Mouse (Mus musculus): Measurements from ENCODE around the gene Pcnx3. TPM values are rescaled to one million over a fixed set of nuclear protein-coding genes. Genes with fewer than 3 reads are reported as not detected.

The Pcnx3 gene
- polyA plus RNA-seq, 1 experiment from 2014 or later, result 30.6 TPM

- peaks cover 52% of the 10 kb centered on the region for H3K4me1 ChIP-seq
- H3K9me3 ChIP-seq, result no peaks in the 10 kb centered on the region
- no peak for DNase-seq (ENCODE audit: low spot score)
- H3K4me3 ChIP-seq, result peak overlapping the region; percentile 97
- peak overlapping the region; percentile 75; the same call in 1 of the 2 replicates for H3K27ac ChIP-seq (replicated peaks)
- H3K27me3 ChIP-seq (replicated peaks; ENCODE audit: low read depth, poor library complexity, severe bottlenecking), result peaks cover 8% of the 10 kb centered on the region
- WGBS, result 76% methylated on average over 7 of the region's 7 CpGs
- peaks cover 75% of the 10 kb centered on the region for H3K36me3 ChIP-seq (replicated peaks)
Measured at GRCm38 (mm10) chr19:5724549-5724941, 35.8 kb upstream of the Pcnx3 start.

GRCm38 (mm10) chr19:5723934-5724548, 35.3 kb upstream of the Pcnx3 start:
- WGBS, result 73% methylated on average over 4 of the region's 4 CpGs

GRCm38 (mm10) chr19:5722848-5723425, 34.2 kb upstream of the Pcnx3 start:
- no peaks in the 10 kb centered on the region for H3K9me3 ChIP-seq
- peak overlapping the region; percentile 16; the same call in 1 of the 2 replicates for H3K4me3 ChIP-seq
- DNase-seq (ENCODE audit: low spot score), result no peak
- H3K27me3 ChIP-seq (replicated peaks; ENCODE audit: low read depth, poor library complexity, severe bottlenecking), result peaks cover 8% of the 10 kb centered on the region
- WGBS, result 90% methylated on average over 7 of the region's 7 CpGs
- H3K36me3 ChIP-seq (replicated peaks), result peaks cover 91% of the 10 kb centered on the region
- no peak overlapping the region for H3K27ac ChIP-seq (replicated peaks)
- peaks cover 42% of the 10 kb centered on the region for H3K4me1 ChIP-seq

More at GRCm38 (mm10) chr19:5723934-5724548, 35.3 kb upstream of the Pcnx3 start:
- Histone ChIP-seq H3K4me3 (peak overlapping the region; percentile 97; the same call in 1 of the 2 replicates), H3K27ac (replicated peaks) (peak overlapping the region; percentile 75), H3K9me3 (no peaks in the 10 kb centered on the region), H3K4me1 (peaks cover 51% of the 10 kb centered on the region), H3K27me3 (replicated peaks; ENCODE audit: low read depth, poor library complexity, severe bottlenecking) (peaks cover 8% of the 10 kb centered on the region), H3K36me3 (replicated peaks) (peaks cover 80% of the 10 kb centered on the region)
- no peak for DNase-seq (ENCODE audit: low spot score)

- H3K36me3 ChIP-seq (replicated peaks), result peaks cover 95% of the 10 kb centered on the region
Measured at GRCm38 (mm10) chr19:5721233-5721632, 32.5 kb upstream of the Pcnx3 start.

GRCm38 (mm10) chr19:5716955-5717354, 28.2 kb upstream of the Pcnx3 start:
- 63% methylated on average over 10 of the region's 10 CpGs for WGBS
- Histone ChIP-seq H3K9me3 (no peaks in the 10 kb centered on the region), H3K36me3 (replicated peaks) (peaks cover 81% of the 10 kb centered on the region), H3K27ac (replicated peaks) (no peak overlapping the region), H3K4me3 (no peak overlapping the region), H3K4me1 (peaks cover 41% of the 10 kb centered on the region), H3K27me3 (replicated peaks; ENCODE audit: low read depth, poor library complexity, severe bottlenecking) (peaks cover 21% of the 10 kb centered on the region)
- DNase-seq (ENCODE audit: low spot score), result no peak

More at GRCm38 (mm10) chr19:5721233-5721632, 32.5 kb upstream of the Pcnx3 start:
- WGBS, result 91% methylated on average over 6 of the region's 6 CpGs
- H3K4me1 ChIP-seq, result peaks cover 38% of the 10 kb centered on the region
- no peak for DNase-seq (ENCODE audit: low spot score)
- peaks cover 12% of the 10 kb centered on the region for H3K27me3 ChIP-seq (replicated peaks; ENCODE audit: low read depth, poor library complexity, severe bottlenecking)
- H3K4me3 ChIP-seq, result no peak overlapping the region
- H3K27ac ChIP-seq (replicated peaks), result no peak overlapping the region
- H3K9me3 ChIP-seq, result no peaks in the 10 kb centered on the region

- Histone ChIP-seq H3K4me3 (peak overlapping the region; percentile 40), H3K36me3 (replicated peaks) (peaks cover 79% of the 10 kb centered on the region), H3K9me3 (no peaks in the 10 kb centered on the region), H3K27me3 (replicated peaks; ENCODE audit: low read depth, poor library complexity, severe bottlenecking) (peaks cover 21% of the 10 kb centered on the region), H3K4me1 (peaks cover 41% of the 10 kb centered on the region), H3K27ac (replicated peaks) (peak overlapping the region; percentile 49; the same call in 1 of the 2 replicates)
- DNase-seq (ENCODE audit: low spot score), result peak; percentile 59
- WGBS, result 20% methylated on average over 43 of the region's 43 CpGs
Measured at GRCm38 (mm10) chr19:5715793-5716688, 27.3 kb upstream of the Pcnx3 start.

GRCm38 (mm10) chr19:5713730-5714129, 25.0 kb upstream of the Pcnx3 start:
- Histone ChIP-seq H3K36me3 (replicated peaks) (peaks cover 79% of the 10 kb centered on the region), H3K27ac (replicated peaks) (no peak overlapping the region), H3K27me3 (replicated peaks; ENCODE audit: low read depth, poor library complexity, severe bottlenecking) (peaks cover 21% of the 10 kb centered on the region), H3K4me1 (peaks cover 41% of the 10 kb centered on the region), H3K9me3 (no peaks in the 10 kb centered on the region), H3K4me3 (no peak overlapping the region; the same call in 1 of the 2 replicates)
- DNase-seq (ENCODE audit: low spot score), result peak; percentile 58
- 7% methylated on average over 2 of the region's 2 CpGs for WGBS

- DNase-seq (ENCODE audit: low spot score), result no peak
- Histone ChIP-seq H3K9me3 (no peaks in the 10 kb centered on the region), H3K4me3 (no peak overlapping the region), H3K27ac (replicated peaks) (no peak overlapping the region), H3K27me3 (replicated peaks; ENCODE audit: low read depth, poor library complexity, severe bottlenecking) (peaks cover 21% of the 10 kb centered on the region), H3K4me1 (peaks cover 41% of the 10 kb centered on the region), H3K36me3 (replicated peaks) (peaks cover 79% of the 10 kb centered on the region)
- 75% methylated on average over 5 of the region's 5 CpGs for WGBS
Measured at GRCm38 (mm10) chr19:5713255-5713654, 24.5 kb upstream of the Pcnx3 start.

GRCm38 (mm10) chr19:5711907-5712460, 23.3 kb upstream of the Pcnx3 start:
- no peak overlapping the region for H3K4me3 ChIP-seq
- peaks cover 79% of the 10 kb centered on the region for H3K36me3 ChIP-seq (replicated peaks)
- peaks cover 12% of the 10 kb centered on the region for H3K27me3 ChIP-seq (replicated peaks; ENCODE audit: low read depth, poor library complexity, severe bottlenecking)
- no peak for DNase-seq (ENCODE audit: low spot score)
- 90% methylated on average over 14 of the region's 14 CpGs for WGBS
- no peaks in the 10 kb centered on the region for H3K9me3 ChIP-seq
- no peak overlapping the region for H3K27ac ChIP-seq (replicated peaks)
- peaks cover 36% of the 10 kb centered on the region for H3K4me1 ChIP-seq

- DNase-seq (ENCODE audit: low spot score), result peak; percentile 66
- WGBS, result 10% methylated on average over 3 of the region's 3 CpGs
- no peaks in the 10 kb centered on the region for H3K9me3 ChIP-seq
- H3K27me3 ChIP-seq (replicated peaks; ENCODE audit: low read depth, poor library complexity, severe bottlenecking), result peaks cover 8% of the 10 kb centered on the region
- H3K4me1 ChIP-seq, result peaks cover 28% of the 10 kb centered on the region
- H3K36me3 ChIP-seq (replicated peaks), result peaks cover 84% of the 10 kb centered on the region
- no peak overlapping the region for H3K27ac ChIP-seq (replicated peaks)
- H3K4me3 ChIP-seq, result no peak overlapping the region
Measured at GRCm38 (mm10) chr19:5711218-5711617, 22.5 kb upstream of the Pcnx3 start.

GRCm38 (mm10) chr19:5710581-5710980, 21.9 kb upstream of the Pcnx3 start:
- H3K4me3 ChIP-seq, result no peak overlapping the region
- H3K27me3 ChIP-seq (replicated peaks; ENCODE audit: low read depth, poor library complexity, severe bottlenecking), result peaks cover 2% of the 10 kb centered on the region
- no peak overlapping the region for H3K27ac ChIP-seq (replicated peaks)
- WGBS, result 78% methylated on average over 8 of the region's 8 CpGs
- peaks cover 22% of the 10 kb centered on the region for H3K4me1 ChIP-seq
- no peaks in the 10 kb centered on the region for H3K9me3 ChIP-seq
- peaks cover 81% of the 10 kb centered on the region for H3K36me3 ChIP-seq (replicated peaks)
- no peak for DNase-seq (ENCODE audit: low spot score)

- WGBS, result 90% methylated on average over 6 of the region's 6 CpGs
- H3K36me3 ChIP-seq (replicated peaks), result peaks cover 76% of the 10 kb centered on the region
- no peak overlapping the region for H3K27ac ChIP-seq (replicated peaks)
Measured at GRCm38 (mm10) chr19:5710068-5710467, 21.4 kb upstream of the Pcnx3 start.

More at GRCm38 (mm10) chr19:5710068-5710467, 21.4 kb upstream of the Pcnx3 start:
- DNase-seq (ENCODE audit: low spot score), result no peak
- H3K27me3 ChIP-seq (replicated peaks; ENCODE audit: low read depth, poor library complexity, severe bottlenecking), result no peaks in the 10 kb centered on the region
- H3K9me3 ChIP-seq, result no peaks in the 10 kb centered on the region
- H3K4me1 ChIP-seq, result peaks cover 19% of the 10 kb centered on the region
- no peak overlapping the region for H3K4me3 ChIP-seq
